8 mouse cellular contexts compared by ENCODE assay signal in the genomic region with DNA sequence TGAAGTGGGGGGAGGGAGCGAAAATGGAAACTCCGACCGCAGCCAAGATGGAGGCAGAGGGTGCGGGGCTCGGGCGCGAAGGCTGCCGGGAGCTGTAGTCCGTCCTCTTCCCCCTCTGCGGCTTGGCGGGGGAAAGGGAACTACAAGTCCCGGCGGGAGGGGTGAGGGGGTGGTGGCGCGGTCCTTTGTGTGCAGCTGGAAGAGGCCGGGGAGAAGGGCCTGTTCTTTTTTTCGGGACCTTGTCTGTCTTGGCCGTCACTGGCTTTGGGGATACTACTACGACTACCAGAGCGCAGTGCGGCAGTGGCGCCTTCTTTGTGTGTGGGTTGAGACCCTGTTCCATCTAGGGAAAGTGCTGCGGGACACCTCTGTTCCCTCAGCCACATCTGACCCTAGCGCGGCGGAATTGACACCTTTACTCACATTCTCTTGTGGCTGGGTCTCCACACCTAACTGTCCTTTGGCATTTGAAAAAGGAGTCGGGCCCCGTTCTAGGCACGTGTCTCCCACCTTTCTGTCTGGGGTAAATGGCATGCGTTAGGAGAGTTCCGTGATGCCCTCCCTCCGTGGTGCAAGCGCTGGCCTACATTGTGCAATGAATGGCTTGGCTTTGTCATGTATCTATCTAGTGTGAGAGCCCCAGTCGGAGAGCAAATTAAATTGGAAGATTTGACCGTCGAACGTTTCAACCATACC. TPM values are rescaled to one million over a fixed set of nuclear protein-coding genes. Genes with fewer than 3 reads are reported as not detected.
DNase-seq lines count a peak whose midpoint lies in the region; ATAC-seq and TF ChIP-seq lines count a peak whose summit lies in the region.

No protein-coding gene starts in this region.

- TF ChIP-seq EP300 in ES-Bruce4 (IDR thresholded peaks at IDR 0.05; ENCODE audit: insufficient read depth, low read depth, low read length): no peak
- TF ChIP-seq EP300 in liver, embryonic 14.5 days (IDR thresholded peaks at IDR 0.05; ENCODE audit: low read depth): no peak
- no peak for TF ChIP-seq EP300 in stomach, postnatal 0 days (optimal IDR thresholded peaks at IDR 0.05)

- peaks cover 3% of the 10 kb centered on the region for H3K4me1 ChIP-seq in ES-Bruce4 (ENCODE audit: control insufficient read depth, insufficient read depth, low read length)
- H3K4me1 ChIP-seq in forebrain, embryonic 12.5 days: peaks cover 13% of the 10 kb centered on the region
- peaks cover 16% of the 10 kb centered on the region for H3K4me1 ChIP-seq in heart, embryonic 16.5 days (ENCODE audit: control insufficient read depth, insufficient read depth, low read length)
- H3K4me1 ChIP-seq in liver, embryonic 14.5 days (replicated peaks; ENCODE audit: control insufficient read depth in 2 of 2, insufficient read depth in 2 of 2, low read length in 1 of 2): peaks cover 6 to 9% of the 10 kb centered on the region in 2 experiments
- H3K4me1 ChIP-seq in neural tube, embryonic 11.5 days (ENCODE audit: control insufficient read depth, insufficient read depth, low read length): no peaks in the 10 kb centered on the region
- peaks cover 3% of the 10 kb centered on the region; the same call in 1 of the 2 replicates for H3K4me1 ChIP-seq in stomach, postnatal 0 days (replicated peaks; ENCODE audit: control insufficient read depth, insufficient read depth)

- TF ChIP-seq POLR2A in ES-Bruce4 (IDR thresholded peaks at IDR 0.05; ENCODE audit: insufficient read depth, low read length): no peak

- peak overlapping the region; percentile 84 for H3K27ac ChIP-seq in ES-Bruce4 (ENCODE audit: insufficient read depth, low read length)
- H3K27ac ChIP-seq in forebrain, embryonic 12.5 days: peak overlapping the region; percentile 96
- peak overlapping the region; percentile 98 for H3K27ac ChIP-seq in heart, embryonic 16.5 days (ENCODE audit: low read length)
- peak overlapping the region; percentile 77 for H3K27ac ChIP-seq in liver, embryonic 14.5 days
- peak overlapping the region; percentile 94 for H3K27ac ChIP-seq in neural tube, embryonic 11.5 days (ENCODE audit: low read depth, low read length)
- peak overlapping the region; percentile 98 for H3K27ac ChIP-seq in stomach, postnatal 0 days (replicated peaks)

- H3K27me3 ChIP-seq in ES-Bruce4 (ENCODE audit: control insufficient read depth, insufficient read depth, low read length, poor library complexity, severe bottlenecking): no peaks in the 10 kb centered on the region
- no peaks in the 10 kb centered on the region for H3K27me3 ChIP-seq in forebrain, embryonic 12.5 days
- no peaks in the 10 kb centered on the region for H3K27me3 ChIP-seq in heart, embryonic 16.5 days (ENCODE audit: control insufficient read depth, insufficient read depth, low read length)
- no peaks in the 10 kb centered on the region for H3K27me3 ChIP-seq in liver, embryonic 14.5 days (ENCODE audit: control insufficient read depth, insufficient read depth, low read length)
- no peaks in the 10 kb centered on the region for H3K27me3 ChIP-seq in neural tube, embryonic 11.5 days (ENCODE audit: control insufficient read depth, insufficient read depth, low read length)
- no peaks in the 10 kb centered on the region for H3K27me3 ChIP-seq in stomach, postnatal 0 days (ENCODE audit: control insufficient read depth, insufficient read depth, low read length)

- no peaks in the 10 kb centered on the region for H3K9me3 ChIP-seq in ES-Bruce4 (replicated peaks; ENCODE audit: control insufficient read depth, insufficient read depth, low read length, poor library complexity, severe bottlenecking)
- no peaks in the 10 kb centered on the region for H3K9me3 ChIP-seq in forebrain, embryonic 12.5 days
- H3K9me3 ChIP-seq in heart, embryonic 16.5 days (replicated peaks; ENCODE audit: control insufficient read depth, low read length): no peaks in the 10 kb centered on the region
- no peaks in the 10 kb centered on the region for H3K9me3 ChIP-seq in liver, embryonic 14.5 days (ENCODE audit: control insufficient read depth, low read length)
- H3K9me3 ChIP-seq in neural tube, embryonic 11.5 days (ENCODE audit: control insufficient read depth, low read length): no peaks in the 10 kb centered on the region
- H3K9me3 ChIP-seq in stomach, postnatal 0 days (ENCODE audit: control insufficient read depth, low read length): no peaks in the 10 kb centered on the region

- peak; percentile 96 for ATAC-seq in forebrain, embryonic 12.5 days (ENCODE audit: low FRiP score)
- peak; percentile 92 for ATAC-seq in heart, embryonic 16.5 days (replicated peaks; ENCODE audit: extremely low read depth, insufficient read depth, low FRiP score)
- peak; percentile 89 for ATAC-seq in liver, embryonic 14.5 days (ENCODE audit: insufficient read depth)
- peak; percentile 94 for ATAC-seq in neural tube, embryonic 11.5 days (ENCODE audit: insufficient read depth, low FRiP score, low TSS enrichment)
- peak; percentile 90 for ATAC-seq in stomach, postnatal 0 days (ENCODE audit: low FRiP score, low TSS enrichment)

- no peak for TF ChIP-seq CTCF in ES-Bruce4 (IDR thresholded peaks at IDR 0.05; ENCODE audit: low read depth, low read length)
- no peak for TF ChIP-seq CTCF in liver, embryonic 14.5 days (IDR thresholded peaks at IDR 0.05; ENCODE audit: low read depth)
- no peak for TF ChIP-seq CTCF in stomach, postnatal 0 days (IDR thresholded peaks at IDR 0.05; ENCODE audit: low read depth)

- peak overlapping the region; percentile 87 for H3K9ac ChIP-seq in ES-Bruce4 (ENCODE audit: low read depth, poor library complexity, severe bottlenecking)
- peak overlapping the region; percentile 96 for H3K9ac ChIP-seq in forebrain, embryonic 12.5 days
- H3K9ac ChIP-seq in heart, embryonic 16.5 days (ENCODE audit: low read length): peak overlapping the region; percentile 100
- peak overlapping the region; percentile 93 for H3K9ac ChIP-seq in liver, embryonic 14.5 days (replicated peaks)
- H3K9ac ChIP-seq in neural tube, embryonic 11.5 days (ENCODE audit: low read length): peak overlapping the region; percentile 99
- H3K9ac ChIP-seq in stomach, postnatal 0 days (ENCODE audit: low read length): peak overlapping the region; percentile 98

- WGBS in forebrain, embryonic 12.5 days: under 1% methylated on average over 35 of the region's 37 CpGs
- under 1% methylated on average over 35 of the region's 37 CpGs for WGBS in heart, embryonic 16.5 days
- under 1% methylated on average over 36 of the region's 37 CpGs for WGBS in liver, embryonic 14.5 days (ENCODE audit: insufficient replicate concordance)
- under 1% methylated on average over 35 of the region's 37 CpGs for WGBS in neural tube, embryonic 11.5 days
- WGBS in stomach, postnatal 0 days: under 1% methylated on average over 32 of the region's 37 CpGs

- peak; percentile 84 for DNase-seq in c-Kit-positive CD71-positive TER-119-positive erythroid progenitor cells, embryonic 14.5 days (ENCODE audit: low spot score)
- peak; percentile 88 to 95 for DNase-seq in kidney, postnatal 25 days
- DNase-seq in liver, embryonic 14.5 days (ENCODE audit: low read depth in 3 of 3, low spot score in 3 of 3): peak; percentile 77 to 79 (median 77)
- peak; percentile 94 for DNase-seq in neural tube, embryonic 11.5 days (ENCODE audit: low spot score)
- peak; percentile 93 for DNase-seq in stomach, postnatal 0 days (ENCODE audit: low spot score)

- H3K4me3 ChIP-seq in ES-Bruce4 (ENCODE audit: low read depth, low read length): peak overlapping the region; percentile 100
- peak overlapping the region; percentile 84 for H3K4me3 ChIP-seq in forebrain, embryonic 12.5 days (replicated peaks)
- H3K4me3 ChIP-seq in heart, embryonic 16.5 days (ENCODE audit: low read length): peak overlapping the region; percentile 97
- H3K4me3 ChIP-seq in liver, embryonic 14.5 days (ENCODE audit: insufficient read depth in 1 of 2, low read depth in 2 of 2, low read length in 2 of 2): peak overlapping the region; percentile 90 to 92
- H3K4me3 ChIP-seq in neural tube, embryonic 11.5 days (ENCODE audit: low read depth, low read length): peak overlapping the region; percentile 85
- peak overlapping the region; percentile 96 for H3K4me3 ChIP-seq in stomach, postnatal 0 days (ENCODE audit: low read depth, low read length)

- no peaks in the 10 kb centered on the region for H3K36me3 ChIP-seq in ES-Bruce4 (ENCODE audit: control insufficient read depth, insufficient read depth, low read length, poor library complexity, severe bottlenecking)
- no peaks in the 10 kb centered on the region; the same call in 1 of the 2 replicates for H3K36me3 ChIP-seq in forebrain, embryonic 12.5 days (replicated peaks)
- H3K36me3 ChIP-seq in heart, embryonic 16.5 days (ENCODE audit: control insufficient read depth, insufficient read depth): no peaks in the 10 kb centered on the region
- H3K36me3 ChIP-seq in liver, embryonic 14.5 days (replicated peaks; ENCODE audit: control insufficient read depth, insufficient read depth, low read depth): no peaks in the 10 kb centered on the region
- H3K36me3 ChIP-seq in neural tube, embryonic 11.5 days (ENCODE audit: control insufficient read depth, insufficient read depth, low read length): no peaks in the 10 kb centered on the region
- H3K36me3 ChIP-seq in stomach, postnatal 0 days (ENCODE audit: control insufficient read depth, insufficient read depth, low read length): no peaks in the 10 kb centered on the region

- peak overlapping the region; percentile 70 for H3K4me2 ChIP-seq in forebrain, embryonic 12.5 days
- H3K4me2 ChIP-seq in heart, embryonic 16.5 days (ENCODE audit: low read depth, low read length): peak overlapping the region; percentile 66
- peak overlapping the region; percentile 94 for H3K4me2 ChIP-seq in liver, embryonic 14.5 days (ENCODE audit: low read depth)
- peak overlapping the region; percentile 76 for H3K4me2 ChIP-seq in neural tube, embryonic 11.5 days (ENCODE audit: low read depth)
- peak overlapping the region; percentile 69 for H3K4me2 ChIP-seq in stomach, postnatal 0 days (replicated peaks; ENCODE audit: low read depth)

RNA-seq across cellular contexts. Expression of a gene that starts 0.9 kb away (rescaled TPM):
- polyA plus RNA-seq in ES-Bruce4 (2011; ENCODE audit: insufficient read depth, insufficient read length, low read depth, missing spikeins): 465 and 518 TPM in 2 replicates
- polyA plus RNA-seq in forebrain, embryonic 12.5 days (2016; fragmentation: Nextera tagmentation; extraction: Ambion mirVana): 532 and 540 TPM in 2 replicates
- 271 and 302 TPM in 2 replicates for polyA plus RNA-seq in heart, embryonic 16.5 days (2015; fragmentation: Nextera tagmentation; extraction: Ambion mirVana)
- polyA plus RNA-seq in liver, embryonic 14.5 days (2012; rRNA removed): 17.5 and 28.5 TPM in 2 replicates
- 116 and 122 TPM in 2 replicates for polyA plus RNA-seq in liver, embryonic 14.5 days (2014; fragmentation: Nextera tagmentation; extraction: Ambion mirVana)
- 520 and 526 TPM in 2 replicates for polyA plus RNA-seq in neural tube, embryonic 11.5 days (2014; fragmentation: Nextera tagmentation; extraction: Ambion mirVana)
- 142 and 148 TPM in 2 replicates for polyA plus RNA-seq in stomach, postnatal 0 days (2015; fragmentation: Nextera tagmentation; extraction: Ambion mirVana)

RNA-seq across cellular contexts. Expression of a gene that starts 25.6 kb away (rescaled TPM):
- 57.4 and 65.5 TPM in 2 replicates for polyA plus RNA-seq in ES-Bruce4 (2011; ENCODE audit: insufficient read depth, insufficient read length, low read depth, missing spikeins)
- polyA plus RNA-seq in forebrain, embryonic 12.5 days (2016; fragmentation: Nextera tagmentation; extraction: Ambion mirVana): 77.2 and 86.8 TPM in 2 replicates
- 63.6 and 83.8 TPM in 2 replicates for polyA plus RNA-seq in heart, embryonic 16.5 days (2015; fragmentation: Nextera tagmentation; extraction: Ambion mirVana)
- 3.4 and 5.6 TPM in 2 replicates for polyA plus RNA-seq in liver, embryonic 14.5 days (2012; rRNA removed)
- polyA plus RNA-seq in liver, embryonic 14.5 days (2014; fragmentation: Nextera tagmentation; extraction: Ambion mirVana): 13.6 and 16.8 TPM in 2 replicates
- 74.2 and 86.2 TPM in 2 replicates for polyA plus RNA-seq in neural tube, embryonic 11.5 days (2014; fragmentation: Nextera tagmentation; extraction: Ambion mirVana)
- 45.2 and 49.6 TPM in 2 replicates for polyA plus RNA-seq in stomach, postnatal 0 days (2015; fragmentation: Nextera tagmentation; extraction: Ambion mirVana)

RNA-seq across cellular contexts. Expression of a gene that starts 37.0 kb away (rescaled TPM):
- polyA plus RNA-seq in ES-Bruce4 (2011; ENCODE audit: insufficient read depth, insufficient read length, low read depth, missing spikeins): 138 and 145 TPM in 2 replicates
- polyA plus RNA-seq in forebrain, embryonic 12.5 days (2016; fragmentation: Nextera tagmentation; extraction: Ambion mirVana): 136 and 162 TPM in 2 replicates
- polyA plus RNA-seq in heart, embryonic 16.5 days (2015; fragmentation: Nextera tagmentation; extraction: Ambion mirVana): 64.6 and 73.4 TPM in 2 replicates
- polyA plus RNA-seq in liver, embryonic 14.5 days (2012; rRNA removed): 14.2 and 21.4 TPM in 2 replicates
- 43.2 TPM in 2 replicates for polyA plus RNA-seq in liver, embryonic 14.5 days (2014; fragmentation: Nextera tagmentation; extraction: Ambion mirVana)
- 143 and 152 TPM in 2 replicates for polyA plus RNA-seq in neural tube, embryonic 11.5 days (2014; fragmentation: Nextera tagmentation; extraction: Ambion mirVana)
- polyA plus RNA-seq in stomach, postnatal 0 days (2015; fragmentation: Nextera tagmentation; extraction: Ambion mirVana): 47.6 and 47.9 TPM in 2 replicates

RNA-seq across cellular contexts. Expression of a gene that starts 52.7 kb away (rescaled TPM):
- 0.85 TPM in 1 of 2 replicates, not detected in the other for polyA plus RNA-seq in ES-Bruce4 (2011; ENCODE audit: insufficient read depth, insufficient read length, low read depth, missing spikeins)
- polyA plus RNA-seq in forebrain, embryonic 12.5 days (2016; fragmentation: Nextera tagmentation; extraction: Ambion mirVana): not detected in 2 replicates
- polyA plus RNA-seq in heart, embryonic 16.5 days (2015; fragmentation: Nextera tagmentation; extraction: Ambion mirVana): 0.21 and 0.88 TPM in 2 replicates
- 0.05 and 0.07 TPM in 2 replicates for polyA plus RNA-seq in liver, embryonic 14.5 days (2012; rRNA removed)
- 0.06 TPM in 1 of 2 replicates, not detected in the other for polyA plus RNA-seq in liver, embryonic 14.5 days (2014; fragmentation: Nextera tagmentation; extraction: Ambion mirVana)
- polyA plus RNA-seq in neural tube, embryonic 11.5 days (2014; fragmentation: Nextera tagmentation; extraction: Ambion mirVana): 0.20 and 1.4 TPM in 2 replicates
- 0.19 and 0.28 TPM in 2 replicates for polyA plus RNA-seq in stomach, postnatal 0 days (2015; fragmentation: Nextera tagmentation; extraction: Ambion mirVana)

RNA-seq across cellular contexts. Expression of a gene that starts 57.2 kb away (rescaled TPM):
- polyA plus RNA-seq in ES-Bruce4 (2011; ENCODE audit: insufficient read depth, insufficient read length, low read depth, missing spikeins): not detected in 2 replicates
- polyA plus RNA-seq in forebrain, embryonic 12.5 days (2016; fragmentation: Nextera tagmentation; extraction: Ambion mirVana): 0.09 TPM in 1 of 2 replicates, not detected in the other
- 0.14 TPM in 1 of 2 replicates, not detected in the other for polyA plus RNA-seq in heart, embryonic 16.5 days (2015; fragmentation: Nextera tagmentation; extraction: Ambion mirVana)
- 3.9 and 4.6 TPM in 2 replicates for polyA plus RNA-seq in liver, embryonic 14.5 days (2012; rRNA removed)
- 1.9 and 3.0 TPM in 2 replicates for polyA plus RNA-seq in liver, embryonic 14.5 days (2014; fragmentation: Nextera tagmentation; extraction: Ambion mirVana)
- 0.11 and 0.16 TPM in 2 replicates for polyA plus RNA-seq in neural tube, embryonic 11.5 days (2014; fragmentation: Nextera tagmentation; extraction: Ambion mirVana)
- polyA plus RNA-seq in stomach, postnatal 0 days (2015; fragmentation: Nextera tagmentation; extraction: Ambion mirVana): not detected in 2 replicates

Comparison
In these comparisons a context has a peak if more than half of its experiments do, and no peak if none do; other contexts are left out.
1. Peak in every context shown above with its lines: DNase-seq, ATAC-seq, H3K4me3 ChIP-seq and H3K27ac ChIP-seq.